Mouse (Mus musculus) liver, embryonic 16.5 days (tissue): ENCODE data around the gene Angptl6. TPM values are rescaled to one million over a fixed set of nuclear protein-coding genes. Genes with fewer than 3 reads are reported as not detected.
A peak's percentile ranks its signal among the peaks of the same experiment; 100 is the strongest.

Experiments used
- ATAC-seq: fragments of 200-750 bp; cut with Nextera tagmentation; 2 replicates; pipeline ENCODE4 v1.8.0; 2017; ENCODE audit warnings: low read depth, mild to moderate bottlenecking, moderate number of reproducible peaks, moderate library complexity
- H3K27ac ChIP-seq: fragments of 300-500 bp; sonication (generic); 2 replicates; pipeline ENCODE4 v1.5.1; 2014; ENCODE audit warnings: mild to moderate bottlenecking, low read length
- H3K27me3 ChIP-seq: fragments of 300-500 bp; sonication (generic); 2 replicates; pipeline ENCODE4 v1.6.1; 2014; ENCODE audit warnings: low read depth, low read length, mixed read lengths; ENCODE audit not compliant: control insufficient read depth, insufficient read depth
- H3K36me3 ChIP-seq: fragments of 300-500 bp; sonication (generic); 2 replicates; pipeline ENCODE4 v1.6.1; 2014; ENCODE audit warnings: mild to moderate bottlenecking; ENCODE audit not compliant: control insufficient read depth, insufficient read depth
- H3K4me1 ChIP-seq: fragments of 300-500 bp; sonication (generic); 2 replicates; pipeline ENCODE4 v1.6.1; 2014; ENCODE audit warnings: low read depth, low read length, mixed read lengths; ENCODE audit not compliant: control insufficient read depth
- H3K4me2 ChIP-seq: fragments of 300-500 bp; sonication (generic); 2 replicates; pipeline ENCODE4 v1.6.1; 2014; ENCODE audit warnings: low read depth, low read length, mixed read lengths
- H3K4me3 ChIP-seq: fragments of 300-500 bp; sonication (generic); 2 replicates; pipeline ENCODE4 v1.5.1; 2014; ENCODE audit warnings: low read depth, mild to moderate bottlenecking, low read length
- H3K9ac ChIP-seq: fragments of 300-500 bp; sonication (generic); 2 replicates; pipeline ENCODE4 v1.6.1; 2014; ENCODE audit warnings: low read depth, low read length
- H3K9me3 ChIP-seq: fragments of 300-500 bp; sonication (generic); replicated peaks from 2 replicates; pipeline ENCODE4 v1.6.1; 2016; ENCODE audit warnings: low read length; ENCODE audit not compliant: control insufficient read depth
- WGBS: fragments of 180-500 bp; shearing (Covaris S2); extraction: QIAGEN DNeasy Blood & Tissue Kit; methylation state at CpG from one replicate; pipeline ENCODE4 v1.1.7; 2014; ENCODE audit not compliant: insufficient replicate concordance; 5-methylcytosine and 5-hydroxymethylcytosine counted together
- microRNA-seq: library from miRNA; unstranded; fragments of <30 nt; microRNA quantifications from one replicate; pipeline ENCODE4, GENCODE M21; 2016
- polyA plus RNA-seq: library from polyadenylated mRNA; unstranded; fragments of >200 nt; fragmentation: Nextera tagmentation; extraction: Ambion mirVana; gene quantifications from 2 replicates; pipeline ENCODE4 v1.2.1, GENCODE M21; 2015

The Angptl6 gene
- polyA plus RNA-seq, 1 experiment from 2014 or later, result 10.0 TPM

- Histone ChIP-seq H3K9me3 (no peaks in the 10 kb centered on the region), H3K36me3 (no peaks in the 10 kb centered on the region), H3K4me3 (no peak overlapping the region), H3K4me2 (no peak overlapping the region), H3K27ac (no peak overlapping the region), H3K27me3 (peaks cover 7% of the 10 kb centered on the region), H3K4me1 (peaks cover 2% of the 10 kb centered on the region; the same call in 1 of the 2 replicates), H3K9ac (no peak overlapping the region)
- WGBS, result 45% methylated on average over 1 of the region's 1 CpGs
- ATAC-seq, result no peak
These were observed 44.6 kb downstream of the Angptl6 start for GRCm38 (mm10) chr9:20834881-20835280.

GRCm38 (mm10) chr9:20830901-20831643, 48.5 kb downstream of the Angptl6 start:
- Histone ChIP-seq H3K4me3 (no peak overlapping the region), H3K9ac (no peak overlapping the region), H3K36me3 (no peaks in the 10 kb centered on the region), H3K9me3 (no peaks in the 10 kb centered on the region), H3K27ac (no peak overlapping the region), H3K27me3 (peaks cover 7% of the 10 kb centered on the region), H3K4me2 (no peak overlapping the region), H3K4me1 (peaks cover 2% of the 10 kb centered on the region; the same call in 1 of the 2 replicates)
- ATAC-seq, result peak; percentile 69
- WGBS, result 16% methylated on average over 19 of the region's 19 CpGs

DNA sequence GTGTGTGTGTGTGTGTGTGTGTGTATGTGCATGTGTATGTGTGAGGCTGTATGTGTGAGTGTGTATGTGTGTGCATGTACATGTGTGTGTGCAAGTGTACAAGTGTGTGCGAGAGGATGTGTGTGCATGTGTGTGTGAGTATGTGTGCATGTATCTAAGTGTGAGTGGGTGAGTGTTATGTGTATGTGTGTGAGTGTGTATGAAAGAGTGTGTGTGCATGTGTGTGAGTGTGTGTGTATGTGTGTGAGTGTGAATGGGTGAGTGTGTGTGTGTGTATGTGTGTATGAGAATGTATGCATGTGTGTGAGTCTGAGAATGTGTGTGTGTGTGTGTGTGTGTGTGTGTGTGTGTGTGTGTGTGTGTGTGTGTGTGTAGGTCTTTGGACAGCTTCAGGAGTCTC, 51.4 kb downstream of the Angptl6 start:
- no peak for ATAC-seq
- no peak overlapping the region for H3K27ac ChIP-seq

DNA sequence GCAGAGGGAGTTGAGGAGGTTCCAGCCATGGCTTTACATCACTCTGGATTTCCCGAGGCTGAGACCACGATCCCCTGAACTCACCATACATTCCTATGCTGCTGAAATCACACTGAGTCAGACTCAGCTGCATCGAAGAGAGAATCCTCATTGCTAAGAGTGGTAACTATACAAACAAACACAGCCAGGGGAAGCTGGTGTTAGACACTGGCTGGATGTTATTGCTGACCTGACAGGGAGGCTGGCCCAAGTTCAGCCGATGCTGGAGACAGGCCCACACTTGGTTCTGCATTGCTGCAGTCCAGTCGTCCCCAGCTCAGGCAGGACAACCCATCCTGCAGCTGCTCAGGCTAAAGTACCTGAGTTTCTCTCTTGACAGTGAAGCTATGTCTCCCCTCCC, 53.7 kb downstream of the Angptl6 start:
- Histone ChIP-seq H3K36me3 (no peaks in the 10 kb centered on the region), H3K27me3 (no peaks in the 10 kb centered on the region), H3K4me2 (no peak overlapping the region), H3K4me1 (peaks cover under 1% of the 10 kb centered on the region; the same call in 1 of the 2 replicates), H3K9me3 (no peaks in the 10 kb centered on the region), H3K27ac (no peak overlapping the region), H3K4me3 (no peak overlapping the region), H3K9ac (no peak overlapping the region)
- ATAC-seq, result no peak
- 49% methylated on average over 5 of the region's 5 CpGs for WGBS

More for the DNA sequence above, 51.4 kb downstream of the Angptl6 start:
- peaks cover 5% of the 10 kb centered on the region for H3K27me3 ChIP-seq
- WGBS, result 65% methylated on average over 1 of the region's 1 CpGs
- no peak overlapping the region for H3K9ac ChIP-seq
- H3K36me3 ChIP-seq, result no peaks in the 10 kb centered on the region
- no peaks in the 10 kb centered on the region for H3K9me3 ChIP-seq
- H3K4me3 ChIP-seq, result no peak overlapping the region
- no peak overlapping the region for H3K4me2 ChIP-seq
- H3K4me1 ChIP-seq, result peaks cover 2% of the 10 kb centered on the region; the same call in 1 of the 2 replicates

Small RNAs within 50 kb of the gene (microRNA-seq; reads per million reads assigned to microRNA genes)
- not detected for gene Mir7081

Other genes with a start within 250 kb of the Angptl6 start
- gene Ubl5, start 236.8 kb downstream of the Angptl6 start, polyA plus RNA-seq, result 207 and 235 TPM in 2 replicates
- 4.8 and 5.9 TPM in 2 replicates for gene Fbxl12, start 235.0 kb downstream of the Angptl6 start, polyA plus RNA-seq
- gene Pin1, start 227.6 kb downstream of the Angptl6 start, polyA plus RNA-seq, result 19.4 and 19.7 TPM in 2 replicates
- gene Olfm2, start 133.4 kb downstream of the Angptl6 start, polyA plus RNA-seq, result 0.20 and 0.25 TPM in 2 replicates
- 0.19 and 0.33 TPM in 2 replicates for gene Col5a3, start 64.7 kb downstream of the Angptl6 start, polyA plus RNA-seq
- gene Rdh8, start 61.2 kb downstream of the Angptl6 start, polyA plus RNA-seq, result not detected in 2 replicates
- 4.4 and 6.7 TPM in 2 replicates for gene A230050P20Rik, start 11.1 kb downstream of the Angptl6 start, polyA plus RNA-seq
- gene Ppan, start 8.4 kb upstream of the Angptl6 start, polyA plus RNA-seq, result 42.9 and 46.2 TPM in 2 replicates
- gene Eif3g, start 18.9 kb upstream of the Angptl6 start, polyA plus RNA-seq, result 149 and 161 TPM in 2 replicates
- 53.4 and 55.7 TPM in 2 replicates for gene Dnmt1, start 80.2 kb upstream of the Angptl6 start, polyA plus RNA-seq
- 3.1 and 3.5 TPM in 2 replicates for gene S1pr2, start 97.1 kb upstream of the Angptl6 start, polyA plus RNA-seq
- 58.0 and 59.8 TPM in 2 replicates for gene Mrpl4, start 123.0 kb upstream of the Angptl6 start, polyA plus RNA-seq
- 10.6 and 11.9 TPM in 2 replicates for gene Icam1, start 136.3 kb upstream of the Angptl6 start, polyA plus RNA-seq
- 172 and 184 TPM in 2 replicates for gene Icam4, start 149.6 kb upstream of the Angptl6 start, polyA plus RNA-seq
- 0.26 and 0.30 TPM in 2 replicates for gene Icam5, start 152.3 kb upstream of the Angptl6 start, polyA plus RNA-seq
- gene Zglp1, start 187.4 kb upstream of the Angptl6 start, polyA plus RNA-seq, result 0.43 TPM in 1 of 2 replicates, not detected in the other
- gene Gm49373, start 193.4 kb upstream of the Angptl6 start, polyA plus RNA-seq, result 0.18 and 0.20 TPM in 2 replicates
- 26.5 and 26.6 TPM in 2 replicates for gene Fdx1l, start 193.9 kb upstream of the Angptl6 start, polyA plus RNA-seq
- 0.85 and 1.6 TPM in 2 replicates for gene Gm38431, start 212.3 kb upstream of the Angptl6 start, polyA plus RNA-seq
- gene Raver1, start 212.3 kb upstream of the Angptl6 start, polyA plus RNA-seq, result 17.6 and 19.8 TPM in 2 replicates